Mouse (Mus musculus) liver, adult 2 months (tissue): Measurements from ENCODE around the gene Tas1r1.

Experiments used
- CTCF ChIP-seq: fragments of 200-500 bp; IDR thresholded peaks from 2 replicates; pipeline ENCODE4 v1.5.1; 2011; ENCODE audit warnings: low read depth, low read length, control low read depth
- POLR2A ChIP-seq: fragments of 200-500 bp; IDR thresholded peaks from 2 replicates; pipeline ENCODE4 v1.6.1; 2011; ENCODE audit warnings: low read length, control low read depth; ENCODE audit not compliant: insufficient read depth; ENCODE audit errors: extremely low read depth

GRCm38 (mm10) chr4:152070494-152071396 lies 32.4 kb upstream of the Tas1r1 start:
- TF ChIP-seq CTCF (no peak), POLR2A (no peak)
